7 mouse cellular contexts compared by ENCODE assay signal in genomic region chr2:20520636-20521595, GRCm38 (mm10).
DNase-seq lines count a peak whose midpoint lies in the region; ATAC-seq and TF ChIP-seq lines count a peak whose summit lies in the region.

No protein-coding gene starts in this region.

- H3K9me3 ChIP-seq in intestine, embryonic 15.5 days = no peaks in the 10 kb centered on the region
- H3K9me3 ChIP-seq in lung, postnatal 0 days (ENCODE audit: low read length) = no peaks in the 10 kb centered on the region

- intact Hi-C loops in gastrocnemius, postnatal 36 days (cut with DNase I) = no loop called here

- no peaks in the 10 kb centered on the region for H3K27me3 ChIP-seq in intestine, embryonic 15.5 days (replicated peaks)
- no peaks in the 10 kb centered on the region for H3K27me3 ChIP-seq in lung, postnatal 0 days (replicated peaks; ENCODE audit: insufficient read depth, low read length)

- 17% methylated on average over 23 of the region's 23 CpGs for WGBS in intestine, embryonic 15.5 days
- WGBS in lung, postnatal 0 days = 19% methylated on average over 23 of the region's 23 CpGs

- peak; percentile 40 for DNase-seq in NIH3T3 (ENCODE audit: low read depth)
- peak; percentile 42 for DNase-seq in brain, embryonic 14.5 days (ENCODE audit: low read depth)
- DNase-seq in gastrocnemius, postnatal 36 days = peak; percentile 23 to 27
- DNase-seq in lung, postnatal 0 days (ENCODE audit: low spot score) = peak; percentile 25
- peak; percentile 31 for DNase-seq in yolk sac, embryonic 10.5 days (ENCODE audit: low spot score)
- no peak for DNase-seq in thymus, postnatal 0 days (ENCODE audit: low spot score)

- peak; percentile 46 for ATAC-seq in intestine, embryonic 15.5 days
- no peak for ATAC-seq in lung, postnatal 0 days

- H3K4me1 ChIP-seq in intestine, embryonic 15.5 days (replicated peaks) = peaks cover 11% of the 10 kb centered on the region
- 0 out of 2 replicates have a peak, but pooled peaks cover 4% of the 10 kb centered on the region for H3K4me1 ChIP-seq in lung, postnatal 0 days (ENCODE audit: insufficient read depth, low read depth, low read length)

- TF ChIP-seq CTCF in brain, embryonic 14.5 days (IDR thresholded peaks at IDR 0.05; ENCODE audit: borderline replicate concordance, extremely low read depth, insufficient read depth, insufficient read length) = no peak
- no peak for TF ChIP-seq CTCF in lung, postnatal 0 days (IDR thresholded peaks at IDR 0.05)

- no peak for TF ChIP-seq POLR2A in brain, embryonic 14.5 days (IDR thresholded peaks at IDR 0.05; ENCODE audit: borderline replicate concordance, extremely low read depth, insufficient read depth, insufficient read length, poor library complexity, severe bottlenecking)

- peak overlapping the region; percentile 56 for H3K9ac ChIP-seq in intestine, embryonic 15.5 days
- peak overlapping the region; percentile 52; the same call in 1 of the 2 replicates for H3K9ac ChIP-seq in lung, postnatal 0 days (replicated peaks; ENCODE audit: low read depth)

- TF ChIP-seq EP300 in lung, postnatal 0 days (IDR thresholded peaks at IDR 0.05) = no peak

- peak overlapping the region; percentile 89 for H3K27ac ChIP-seq in intestine, embryonic 15.5 days
- H3K27ac ChIP-seq in lung, postnatal 0 days (ENCODE audit: low read length) = peak overlapping the region; percentile 89; the same call in 1 of the 2 replicates

- no peaks in the 10 kb centered on the region for H3K36me3 ChIP-seq in intestine, embryonic 15.5 days
- H3K36me3 ChIP-seq in lung, postnatal 0 days (ENCODE audit: insufficient read depth, low read length) = no peaks in the 10 kb centered on the region

- peak overlapping the region; percentile 83 for H3K4me2 ChIP-seq in intestine, embryonic 15.5 days (replicated peaks)
- H3K4me2 ChIP-seq in lung, postnatal 0 days (replicated peaks; ENCODE audit: low read depth, low read length) = peak overlapping the region; percentile 72

- peak overlapping the region; percentile 52 for H3K4me3 ChIP-seq in intestine, embryonic 15.5 days (replicated peaks)
- peak overlapping the region; percentile 55 for H3K4me3 ChIP-seq in lung, postnatal 0 days (ENCODE audit: low read depth, low read length)
